Mouse (Mus musculus) hindbrain, postnatal 0 days (tissue): ENCODE results near the gene Erg. TPM values are rescaled to one million over a fixed set of nuclear protein-coding genes. Genes with fewer than 3 reads are reported as not detected.
A peak's percentile ranks its signal among the peaks of the same experiment; 100 is the strongest.

Experiments
- ATAC-seq: fragments of 200-750 bp; cut with Nextera tagmentation; 2 replicates; pipeline ENCODE4 v1.8.0; 2017; ENCODE audit warnings: mild to moderate bottlenecking, moderate TSS enrichment, moderate library complexity
- DNase-seq: peaks from one replicate; pipeline ENCODE4 v3.0.0-alpha.2; 2015; ENCODE audit warnings: low spot score
- H3K27ac ChIP-seq: fragments of 300-500 bp; sonication (generic); 2 replicates; pipeline ENCODE4 v1.5.1; 2014; ENCODE audit warnings: mild to moderate bottlenecking
- H3K27me3 ChIP-seq: fragments of 300-500 bp; sonication (generic); 2 replicates; pipeline ENCODE4 v1.6.1; 2014; ENCODE audit warnings: low read length, mixed read lengths; ENCODE audit not compliant: insufficient read depth
- H3K36me3 ChIP-seq: fragments of 300-500 bp; sonication (generic); 2 replicates; pipeline ENCODE4 v1.6.1; 2014; ENCODE audit warnings: low read length, mixed read lengths; ENCODE audit not compliant: insufficient read depth
- H3K4me1 ChIP-seq: fragments of 300-500 bp; sonication (generic); 2 replicates; pipeline ENCODE4 v1.6.1; 2014; ENCODE audit warnings: antibody characterized with exemption, low read length, mixed read lengths; ENCODE audit not compliant: insufficient read depth
- H3K4me2 ChIP-seq: fragments of 300-500 bp; sonication (generic); 2 replicates; pipeline ENCODE4 v1.6.1; 2014; ENCODE audit warnings: low read depth, mild to moderate bottlenecking, low read length, moderate library complexity, mixed read lengths
- H3K4me3 ChIP-seq: fragments of 300-500 bp; sonication (generic); 2 replicates; pipeline ENCODE4 v1.5.1; 2014; ENCODE audit warnings: low read length
- H3K9ac ChIP-seq: fragments of 300-500 bp; sonication (generic); replicated peaks from 2 replicates; pipeline ENCODE4 v1.6.1; 2014; ENCODE audit warnings: mild to moderate bottlenecking, low read length, moderate library complexity, mixed read lengths
- H3K9me3 ChIP-seq: fragments of 300-500 bp; sonication (generic); 2 replicates; pipeline ENCODE4 v1.6.1; 2016; ENCODE audit warnings: low read length, mixed read lengths
- CTCF ChIP-seq: IDR thresholded peaks from 2 replicates; pipeline ENCODE4 v1.5.1; 2016; ENCODE audit warnings: antibody characterized with exemption, control low read depth, low read depth
- WGBS: fragments of 180-500 bp; shearing (Covaris S2); extraction: QIAGEN DNeasy Blood & Tissue Kit; methylation state at CpG from one replicate; pipeline ENCODE4 v1.1.7; 2014; 5-methylcytosine and 5-hydroxymethylcytosine counted together
- polyA plus RNA-seq: library from polyadenylated mRNA; unstranded; fragments of >200 nt; fragmentation: Nextera tagmentation; extraction: Ambion mirVana; gene quantifications from 2 replicates; pipeline ENCODE4 v1.2.1, GENCODE M21; 2015
- total RNA-seq: library from RNA; depleted of rRNA; stranded (reverse); fragments of >200 nt; gene quantifications from 2 replicates; pipeline ENCODE4 v1.2.3, GENCODE M21; 2014

Erg gene
- total and polyA plus RNA-seq, 2 experiments from 2014 or later, result 2.5 to 3.8 TPM

DNA sequence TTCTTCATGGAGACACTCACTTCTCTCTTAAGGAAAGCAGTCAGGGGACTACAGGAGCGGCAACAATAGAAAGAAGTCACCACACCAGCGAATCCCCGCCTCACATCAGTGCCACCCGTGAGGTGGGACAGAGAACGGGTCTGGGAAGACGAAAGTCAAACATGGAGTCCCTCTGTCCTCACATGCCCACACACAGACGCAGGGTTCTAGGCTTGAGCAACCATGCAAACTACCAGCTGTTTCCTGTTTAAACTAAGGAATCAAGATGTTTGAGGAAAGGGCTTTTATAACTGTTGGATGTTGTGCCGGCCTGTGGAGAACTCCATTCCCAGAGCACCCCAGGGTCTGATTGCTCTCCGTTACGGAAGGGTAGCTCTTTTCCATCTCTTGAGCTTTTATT is 158.9 kb downstream of the Erg start:
- Histone ChIP-seq H3K4me1 (peaks cover 3% of the 10 kb centered on the region; the same call in 1 of the 2 replicates), H3K4me2 (no peak overlapping the region), H3K36me3 (no peaks in the 10 kb centered on the region), H3K27ac (no peak overlapping the region), H3K9ac (no peak overlapping the region), H3K27me3 (no peaks in the 10 kb centered on the region), H3K9me3 (no peaks in the 10 kb centered on the region), H3K4me3 (no peak overlapping the region)
- TF ChIP-seq CTCF, result no peak
- ATAC-seq (no peak), DNase-seq (no peak)
- WGBS, result 83% methylated on average over 10 of the region's 10 CpGs

DNA sequence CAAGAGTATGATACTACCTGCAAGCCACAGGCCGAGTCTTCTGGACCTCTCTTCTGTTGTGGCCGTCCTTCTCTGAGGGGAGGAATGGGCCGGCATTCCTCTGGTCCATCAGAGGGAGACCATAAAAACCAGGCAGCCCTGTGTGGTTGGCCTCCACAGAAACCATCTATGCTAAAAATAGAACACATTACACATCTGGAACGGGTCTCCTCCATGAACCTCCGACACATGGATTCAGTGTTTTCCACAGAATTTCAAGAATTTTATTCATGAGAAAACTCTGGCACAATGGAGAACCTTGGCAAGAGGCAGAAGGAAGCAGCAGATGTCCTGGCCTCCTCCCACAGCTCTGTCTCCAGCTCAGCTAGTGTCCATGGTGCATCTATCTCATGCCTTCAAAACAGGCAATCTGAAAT is 163.7 kb downstream of the Erg start:
- ATAC-seq (no peak), DNase-seq (peak; percentile 15)
- no peak for TF ChIP-seq CTCF
- Histone ChIP-seq H3K36me3 (no peaks in the 10 kb centered on the region), H3K4me2 (no peak overlapping the region), H3K27me3 (no peaks in the 10 kb centered on the region), H3K9me3 (no peaks in the 10 kb centered on the region), H3K9ac (no peak overlapping the region), H3K4me1 (0 out of 2 replicates have a peak, but pooled peaks cover 7% of the 10 kb centered on the region), H3K4me3 (no peak overlapping the region), H3K27ac (no peak overlapping the region)
- 82% methylated on average over 5 of the region's 5 CpGs for WGBS

- TF ChIP-seq CTCF, result no peak
- Histone ChIP-seq H3K9me3 (no peaks in the 10 kb centered on the region), H3K27me3 (no peaks in the 10 kb centered on the region), H3K4me2 (no peak overlapping the region), H3K4me1 (0 out of 2 replicates have a peak, but pooled peaks cover 7% of the 10 kb centered on the region), H3K4me3 (no peak overlapping the region), H3K36me3 (no peaks in the 10 kb centered on the region), H3K27ac (no peak overlapping the region), H3K9ac (no peak overlapping the region)
- WGBS, result 36% methylated on average over 7 of the region's 7 CpGs
- ATAC-seq (no peak), DNase-seq (no peak)
Observed at GRCm38 (mm10) chr16:95421235-95421886, 165.0 kb downstream of the Erg start.

GRCm38 (mm10) chr16:95415921-95416320 is 170.5 kb downstream of the Erg start:
- no peak for DNase-seq

GRCm38 (mm10) chr16:95415372-95415771 is 171.0 kb downstream of the Erg start:
- Histone ChIP-seq H3K9me3 (no peaks in the 10 kb centered on the region), H3K4me3 (no peak overlapping the region), H3K9ac (no peak overlapping the region), H3K36me3 (no peaks in the 10 kb centered on the region), H3K27me3 (no peaks in the 10 kb centered on the region), H3K27ac (no peak overlapping the region), H3K4me1 (no peaks in the 10 kb centered on the region), H3K4me2 (no peak overlapping the region)
- 50% methylated on average over 9 of the region's 9 CpGs for WGBS
- DNase-seq, result no peak
- ATAC-seq, result no peak
- no peak for TF ChIP-seq CTCF

More at GRCm38 (mm10) chr16:95415921-95416320, 170.5 kb downstream of the Erg start:
- Histone ChIP-seq H3K27ac (no peak overlapping the region), H3K36me3 (no peaks in the 10 kb centered on the region), H3K27me3 (no peaks in the 10 kb centered on the region), H3K4me3 (no peak overlapping the region), H3K9me3 (no peaks in the 10 kb centered on the region), H3K4me2 (no peak overlapping the region), H3K4me1 (no peaks in the 10 kb centered on the region), H3K9ac (no peak overlapping the region)
- no peak for TF ChIP-seq CTCF
- WGBS, result 85% methylated on average over 4 of the region's 4 CpGs
- ATAC-seq, result no peak

DNA sequence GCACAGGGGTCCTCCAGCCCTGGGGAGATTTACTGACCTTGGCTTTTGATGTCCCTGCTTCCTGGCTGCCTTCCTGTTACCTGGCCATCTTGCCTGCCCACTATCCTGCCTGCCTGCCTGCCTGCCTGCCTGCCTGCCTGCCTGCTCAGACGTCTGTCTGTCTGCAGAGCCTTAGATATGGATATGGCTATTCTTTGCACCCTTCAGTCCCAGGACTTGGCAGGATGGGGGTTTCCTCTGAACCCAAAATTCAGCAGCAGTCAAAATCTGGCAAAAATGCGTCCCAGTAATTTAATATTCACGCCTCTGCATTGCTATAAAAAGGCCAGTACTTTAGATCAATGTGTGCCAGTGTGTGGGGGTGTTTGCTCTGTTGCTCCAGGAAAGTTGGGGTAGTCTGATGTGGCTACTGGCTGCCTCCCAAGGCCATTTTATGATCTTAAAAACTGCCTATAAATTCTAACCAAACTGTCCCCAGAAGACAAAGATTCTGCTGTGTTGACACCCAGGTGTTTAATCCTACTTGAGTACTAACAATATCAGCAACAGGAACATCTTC is 172.9 kb downstream of the Erg start:
- TF ChIP-seq CTCF, result no peak
- Histone ChIP-seq H3K36me3 (no peaks in the 10 kb centered on the region), H3K27me3 (no peaks in the 10 kb centered on the region), H3K4me1 (no peaks in the 10 kb centered on the region), H3K4me3 (no peak overlapping the region), H3K27ac (no peak overlapping the region), H3K4me2 (no peak overlapping the region), H3K9ac (no peak overlapping the region), H3K9me3 (no peaks in the 10 kb centered on the region)
- no peak for DNase-seq
- WGBS, result 75% methylated on average over 3 of the region's 3 CpGs
- ATAC-seq, result no peak

GRCm38 (mm10) chr16:95408096-95408495 is 178.3 kb downstream of the Erg start:
- no peak overlapping the region for H3K4me2 ChIP-seq
- no peaks in the 10 kb centered on the region for H3K9me3 ChIP-seq
- WGBS, result 41% methylated on average over 14 of the region's 14 CpGs
- H3K9ac ChIP-seq, result no peak overlapping the region
- no peak for TF ChIP-seq CTCF
- H3K27ac ChIP-seq, result no peak overlapping the region
- no peaks in the 10 kb centered on the region for H3K4me1 ChIP-seq
- H3K36me3 ChIP-seq, result no peaks in the 10 kb centered on the region
- peak; percentile 28 for DNase-seq
- no peak overlapping the region for H3K4me3 ChIP-seq
- no peaks in the 10 kb centered on the region for H3K27me3 ChIP-seq
- no peak for ATAC-seq
